Mouse (Mus musculus) heart, adult 2 months (tissue): ENCODE results near the gene Rex1bd.

Source experiments
- CTCF ChIP-seq: fragments of 200-600 bp; IDR thresholded peaks from 2 replicates; pipeline ENCODE4 v1.8.1; 2022; ENCODE audit warnings: antibody characterized with exemption, mild to moderate bottlenecking, moderate library complexity
- POLR2A ChIP-seq: fragments of 200-500 bp; IDR thresholded peaks from 2 replicates; pipeline ENCODE4 v1.6.1; 2011; ENCODE audit warnings: mild to moderate bottlenecking, low read depth, low read length, control low read depth; ENCODE audit not compliant: insufficient read depth

DNA sequence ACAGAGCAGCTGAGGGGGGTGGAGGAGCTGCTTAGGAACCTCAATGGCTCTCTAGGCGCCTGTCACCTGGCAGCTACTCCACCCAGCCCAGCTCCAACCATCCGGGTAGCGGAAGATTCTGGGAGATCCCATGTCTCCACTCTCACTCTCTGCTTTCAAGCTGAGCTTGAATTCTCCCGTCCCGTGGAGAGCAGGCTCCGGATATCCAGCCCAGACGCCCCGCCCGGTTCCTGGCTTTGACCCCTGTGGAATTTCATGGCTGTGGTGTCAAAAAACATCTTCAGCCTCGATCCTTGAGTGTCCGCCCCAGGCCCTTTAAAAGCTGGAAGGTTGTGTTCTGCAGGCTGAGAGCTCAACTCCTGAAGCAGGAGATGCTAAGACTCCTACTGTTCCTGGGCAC is 39.8 kb downstream of the Rex1bd start:
- TF ChIP-seq CTCF, result no peak
- no peak for TF ChIP-seq POLR2A
